Mouse (Mus musculus): ENCODE results near the gene Vmn1r239-ps. TPM values are rescaled to one million over a fixed set of nuclear protein-coding genes. Genes with fewer than 3 reads are reported as not detected.

Vmn1r239-ps gene
- polyA plus RNA-seq (2017; shearing (Covaris generic)): not detected

GRCm38 (mm10) chrX:147453610-147454009, at the start of gene Vmn1r239-ps:
Gene Vmn1r239-ps (minus strand): TSS chrX:147453710.

GRCm38 (mm10) chrX:147429129-147429528, 24.4 kb downstream of the Vmn1r239-ps start, which contains the start of gene Il13ra2:
Gene Il13ra2 (minus strand): TSS chrX:147429192.

Other genes starting within 250 kb of the Vmn1r239-ps start
- not detected for gene Il13ra2, start 24.5 kb downstream of the Vmn1r239-ps start, polyA plus RNA-seq (2017; shearing (Covaris generic))
- not detected for gene Lrch2, start 100.4 kb upstream of the Vmn1r239-ps start, polyA plus RNA-seq (2017; shearing (Covaris generic))